ENCODE assay signal across 19 mouse cellular contexts in the genomic region with DNA sequence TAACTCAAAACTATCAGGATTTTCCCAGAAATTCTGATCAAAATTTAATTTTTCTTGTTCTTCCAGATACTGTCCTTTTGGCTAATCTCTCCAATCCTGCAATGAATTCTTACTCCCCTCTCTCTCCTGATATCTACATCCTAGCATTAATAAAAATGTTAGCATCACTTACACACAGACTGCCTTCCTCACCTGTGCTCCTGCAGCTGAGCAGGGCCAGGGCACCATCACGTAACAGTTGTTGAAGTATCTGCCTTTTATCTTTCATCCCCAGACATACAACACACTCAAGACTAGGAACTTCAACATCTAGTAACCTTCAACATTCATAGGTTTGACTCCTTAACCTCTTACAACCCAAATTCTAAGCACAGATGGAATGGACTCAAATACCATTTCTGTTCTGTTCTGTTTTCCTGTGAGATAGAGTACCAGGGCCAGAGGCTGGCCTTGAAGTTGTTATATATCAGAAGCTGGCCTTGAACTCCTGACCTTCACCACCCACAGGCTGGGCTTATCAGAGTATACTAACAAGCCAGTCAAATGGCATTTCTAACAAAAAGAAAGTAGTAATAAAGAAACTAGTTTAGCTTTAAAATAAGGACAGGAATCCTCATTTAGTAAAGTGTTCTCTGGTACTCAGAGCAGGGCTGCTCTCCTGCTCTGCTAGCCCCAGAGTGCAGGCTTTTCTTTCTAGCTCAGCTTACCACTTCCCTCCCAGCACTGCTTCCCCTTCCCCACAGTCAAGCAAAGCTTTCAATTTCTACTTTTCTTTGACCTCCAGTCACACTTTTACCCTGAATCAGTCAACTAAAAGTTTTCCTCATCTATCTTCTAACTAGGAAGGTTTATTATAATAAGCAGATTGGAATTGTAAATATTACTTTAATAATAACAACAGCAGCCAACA. TPM values are rescaled to one million over a fixed set of nuclear protein-coding genes. Genes with fewer than 3 reads are reported as not detected.
DNase-seq lines count a peak whose midpoint lies in the region; ATAC-seq lines count a peak whose summit lies in the region.
"Had no signal": no experiment of that assay in that cellular context is flagged by ENCODE, and none has a peak within 500 bp of the region (broad histone marks: within the 10 kb centered on the region; RNA-seq: fewer than 3 reads in every experiment).

No protein-coding gene starts in this region.

- no peaks in the 10 kb centered on the region for H3K27me3 ChIP-seq in splenic B cell, adult 2 months (ENCODE audit: control insufficient read depth, insufficient read depth, low read length, poor library complexity, severe bottlenecking)
- H3K27me3 ChIP-seq: embryonic facial prominence, embryonic 12.5 days; limb, embryonic 15.5 days; neural tube, embryonic 12.5 days had no signal

- no peaks in the 10 kb centered on the region for H3K36me3 ChIP-seq in splenic B cell, adult 2 months (ENCODE audit: control insufficient read depth, insufficient read depth, low read length, poor library complexity, severe bottlenecking)
- H3K36me3 ChIP-seq: embryonic facial prominence, embryonic 12.5 days; forebrain, embryonic 10.5 days; limb, embryonic 15.5 days; neural tube, embryonic 12.5 days had no signal

- peak; percentile 62 to 81 for DNase-seq in adrenal gland, adult (ENCODE audit: inconsistent age in 2 of 2, low spot score in 1 of 2)
- DNase-seq in adrenal gland, postnatal 4 days (ENCODE audit: low spot score in 2 of 2), result no peak
- peak; percentile 14 for DNase-seq in thymus, postnatal 25 days
- DNase-seq in thymus, postnatal 10 days (ENCODE audit: low spot score in 2 of 2), result no peak
- DNase-seq in splenic B cell, adult 2 months (ENCODE audit: low read depth, low spot score), result peak; percentile 45
- no peak for DNase-seq in kidney, postnatal 14 days
- no peak for DNase-seq in retina, postnatal 1 day
- DNase-seq: cerebellum, postnatal 10 days; lung, postnatal 36 days; midbrain, embryonic 14.5 days; right cerebral cortex, adult 18-20 months; thymus, adult 18-20 months had no signal

- ATAC-seq in granulocyte monocyte progenitor cell, adult 5-6 weeks (replicated peaks; ENCODE audit: poor library complexity, severe bottlenecking), result peak; percentile 28; the same call in 1 of the 2 replicates
- ATAC-seq: activated CD4-positive, CD25-positive, alpha-beta regulatory T cell, adult 4 months; inflammation-experienced regulatory T-cells, adult 6 months had no signal

RNA-seq across cellular contexts. Expression of a gene that starts 5.0 kb away (rescaled TPM):
- total RNA-seq in adrenal gland, postnatal 4 days (2021), result 10 to 100 TPM; 45.2 to 51.2 TPM
- 65.3 and 70.9 TPM in 2 replicates for total RNA-seq in granulocyte monocyte progenitor cell, adult 5-6 weeks (2014; fragmentation: Nextera tagmentation)
- 51.7 and 54.5 TPM in 2 replicates for total RNA-seq in granulocyte monocyte progenitor cell, adult 5-6 weeks (2017)

Comparison
In these comparisons a context has a peak if more than half of its experiments do, and no peak if none do; other contexts are left out.
1. DNase-seq: peak in adrenal gland, adult (2 of 2), thymus, postnatal 25 days (single experiment) and splenic B cell, adult 2 months (single experiment); none in adrenal gland, postnatal 4 days (0 of 2), thymus, postnatal 10 days (0 of 2), kidney, postnatal 14 days (single experiment) and retina, postnatal 1 day (single experiment).